Comparison of ENCODE assay signal across 13 mouse cellular contexts in the genomic region with DNA sequence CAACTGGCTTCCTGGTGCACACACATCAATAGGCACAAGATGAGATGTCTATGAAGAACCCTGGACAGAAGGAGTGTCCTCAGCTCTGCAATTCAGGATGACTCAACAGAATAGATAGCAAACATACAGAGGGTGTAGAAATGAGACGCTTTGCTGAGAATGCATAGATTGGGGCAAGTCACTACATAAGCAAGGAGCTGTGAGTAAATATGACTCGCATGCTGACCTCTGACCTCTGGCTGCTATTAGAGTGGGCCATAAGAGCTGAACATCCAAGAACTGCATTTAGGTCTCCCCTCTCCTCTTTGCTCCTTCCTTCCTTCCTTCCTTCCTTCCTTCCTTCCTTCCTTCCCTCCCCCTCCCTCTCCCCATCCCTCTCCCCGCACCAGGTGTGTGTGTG.
"Had no signal": no experiment of that assay in that cellular context is flagged by ENCODE, and none has a peak within 500 bp of the region (broad histone marks: within the 10 kb centered on the region; RNA-seq: fewer than 3 reads in every experiment).

No protein-coding gene starts in this region.

- DNase-seq: cerebellum, postnatal 10 days; cerebellum, postnatal 14 days; cerebellum, postnatal 25 days; cerebellum, postnatal 36 days; embryo, embryonic 11 days; forebrain, postnatal 0 days; gastrocnemius, adult 2 months; gastrocnemius, postnatal 10 days; gastrocnemius, postnatal 14 days; gastrocnemius, postnatal 36 days; heart, adult 11 months; heart, adult 18-20 months; heart, adult 2 months had no signal
